Mouse (Mus musculus): ENCODE measurements around the gene Wnk4. TPM values are rescaled to one million over a fixed set of nuclear protein-coding genes. Genes with fewer than 3 reads are reported as not detected.

The Wnk4 gene
- total RNA-seq, 2 experiments from 2014 or later: 0.89 to 1.0 TPM

DNA sequence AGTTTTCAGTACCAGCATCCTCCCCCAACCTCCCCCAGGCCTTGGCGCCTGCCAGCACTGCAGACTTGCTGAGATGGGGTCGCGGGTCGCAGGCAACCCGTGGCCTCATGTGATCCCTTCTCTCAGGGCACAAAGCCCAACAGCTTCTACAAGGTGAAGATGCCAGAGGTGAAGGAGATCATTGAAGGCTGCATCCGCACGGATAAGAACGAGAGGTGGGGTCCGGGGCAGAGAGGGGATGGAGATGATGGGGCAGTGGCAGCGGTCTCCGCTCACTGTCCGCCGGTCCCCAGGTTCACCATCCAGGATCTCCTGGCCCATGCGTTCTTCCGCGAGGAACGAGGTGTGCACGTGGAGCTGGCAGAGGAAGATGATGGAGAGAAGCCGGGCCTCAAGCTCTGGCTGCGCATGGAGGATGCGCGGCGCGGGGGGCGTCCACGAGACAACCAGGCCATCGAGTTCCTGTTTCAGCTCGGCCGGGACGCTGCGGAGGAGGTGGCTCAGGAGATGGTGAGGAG, 4.6 kb downstream of the Wnk4 start:
- no peak for DNase-seq
- intact Hi-C loops (cut with DNase I; ENCODE audit: low total_unique reads): no loop called here

GRCm38 (mm10) chr11:101265906-101266305, 5.5 kb downstream of the Wnk4 start:
- intact Hi-C loops (cut with DNase I; ENCODE audit: low total_unique reads): no loop called here
- no peak for DNase-seq

DNA sequence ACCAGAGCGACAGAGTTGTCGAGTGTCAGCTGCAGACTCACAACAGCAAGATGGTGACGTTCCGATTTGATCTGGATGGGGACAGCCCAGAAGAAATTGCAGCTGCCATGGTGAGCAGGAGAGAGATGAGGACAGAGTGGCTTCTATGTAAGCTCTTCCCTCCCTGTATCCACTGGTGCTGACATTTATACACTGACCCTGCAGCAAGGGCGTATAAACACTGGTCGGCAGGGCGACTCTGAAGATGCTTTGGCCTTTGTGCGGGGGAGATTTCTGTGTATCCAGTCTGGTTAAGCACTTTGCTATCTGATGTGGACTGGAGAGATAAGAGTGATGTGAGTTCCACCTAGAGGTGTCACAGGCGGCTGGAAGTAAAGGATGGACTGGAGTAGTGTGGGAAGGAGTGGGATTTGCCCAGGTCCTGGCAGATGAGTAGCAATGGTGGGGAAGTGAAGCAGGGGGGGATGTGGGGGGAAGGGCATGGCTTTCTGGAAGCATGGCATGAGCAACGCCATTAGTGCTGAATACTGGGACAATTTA, 9.3 kb downstream of the Wnk4 start:
- intact Hi-C loops (cut with DNase I; ENCODE audit: low total_unique reads): no loop called here
- no peak for DNase-seq

DNA sequence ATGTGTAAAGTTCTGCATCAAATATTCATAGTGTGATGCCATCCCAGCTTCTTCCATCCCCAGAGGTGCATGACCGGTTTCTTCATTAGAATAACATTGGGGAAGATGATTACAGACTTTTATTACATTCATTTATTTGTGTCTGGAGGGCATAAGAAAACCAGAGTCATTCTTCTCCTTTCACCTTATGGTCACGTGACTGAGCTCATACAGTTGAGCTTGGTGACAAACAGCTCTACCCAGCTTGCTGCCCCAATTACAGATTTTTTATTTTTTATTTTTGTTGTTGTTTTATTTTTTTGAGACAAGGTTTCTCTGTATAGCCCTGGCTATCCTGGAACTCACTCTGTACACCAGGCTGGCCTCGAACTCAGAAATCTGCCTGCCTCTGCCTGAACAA, 12.1 kb downstream of the Wnk4 start:
- no peak for DNase-seq
- intact Hi-C loops (cut with DNase I; ENCODE audit: low total_unique reads): no loop called here

- no peak for DNase-seq
- intact Hi-C loops (cut with DNase I; ENCODE audit: low total_unique reads): no loop called here
Measured at GRCm38 (mm10) chr11:101275309-101275708, 14.9 kb downstream of the Wnk4 start.

- intact Hi-C loops (cut with DNase I; ENCODE audit: low total_unique reads): no loop called here
Measured at GRCm38 (mm10) chr11:101276319-101277070, 16.1 kb downstream of the Wnk4 start.

DNA sequence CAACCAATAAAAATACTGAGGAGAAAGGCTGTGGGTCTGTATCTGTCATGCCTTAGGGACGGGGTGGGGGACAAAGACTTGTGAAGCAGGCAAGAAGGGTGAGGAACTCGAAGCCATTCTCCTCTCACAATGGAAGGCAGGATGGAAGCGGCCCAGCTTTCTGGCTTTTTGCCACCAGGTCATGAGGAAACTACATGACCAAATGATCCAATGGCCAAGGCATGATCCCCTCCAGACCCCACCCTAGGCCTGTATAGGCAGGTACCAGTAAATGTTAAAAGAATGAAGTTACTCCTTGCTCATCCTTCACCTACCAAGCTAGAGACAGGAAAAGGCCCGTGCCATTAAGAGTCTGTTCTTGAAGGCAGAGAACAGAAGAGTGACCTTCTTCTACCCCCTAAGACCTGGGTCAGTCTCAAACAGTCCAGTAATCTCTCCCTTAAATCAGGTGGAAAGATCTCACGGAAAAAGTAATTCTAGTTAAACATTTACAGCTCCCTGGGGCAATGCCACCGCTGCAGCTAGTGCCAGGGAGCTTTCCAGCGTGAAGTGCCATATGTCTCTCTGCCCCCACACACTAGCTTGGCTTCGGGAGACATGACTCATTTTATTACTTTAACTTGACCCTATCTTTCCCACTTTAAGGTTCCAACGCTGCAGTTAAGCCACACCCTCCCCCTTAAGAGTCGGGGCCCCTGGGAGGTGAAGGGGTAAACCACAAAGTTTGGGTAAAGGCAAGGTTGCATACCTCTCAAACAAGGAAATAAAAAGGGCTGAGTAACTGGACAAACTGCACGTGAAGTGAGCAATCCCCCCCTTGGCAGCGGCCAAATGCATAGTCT, 17.2 kb downstream of the Wnk4 start:
- intact Hi-C loops (cut with DNase I; ENCODE audit: low total_unique reads): no loop called here
- no peak for DNase-seq

More at GRCm38 (mm10) chr11:101276319-101277070, 16.1 kb downstream of the Wnk4 start:
- no peak for DNase-seq

DNA sequence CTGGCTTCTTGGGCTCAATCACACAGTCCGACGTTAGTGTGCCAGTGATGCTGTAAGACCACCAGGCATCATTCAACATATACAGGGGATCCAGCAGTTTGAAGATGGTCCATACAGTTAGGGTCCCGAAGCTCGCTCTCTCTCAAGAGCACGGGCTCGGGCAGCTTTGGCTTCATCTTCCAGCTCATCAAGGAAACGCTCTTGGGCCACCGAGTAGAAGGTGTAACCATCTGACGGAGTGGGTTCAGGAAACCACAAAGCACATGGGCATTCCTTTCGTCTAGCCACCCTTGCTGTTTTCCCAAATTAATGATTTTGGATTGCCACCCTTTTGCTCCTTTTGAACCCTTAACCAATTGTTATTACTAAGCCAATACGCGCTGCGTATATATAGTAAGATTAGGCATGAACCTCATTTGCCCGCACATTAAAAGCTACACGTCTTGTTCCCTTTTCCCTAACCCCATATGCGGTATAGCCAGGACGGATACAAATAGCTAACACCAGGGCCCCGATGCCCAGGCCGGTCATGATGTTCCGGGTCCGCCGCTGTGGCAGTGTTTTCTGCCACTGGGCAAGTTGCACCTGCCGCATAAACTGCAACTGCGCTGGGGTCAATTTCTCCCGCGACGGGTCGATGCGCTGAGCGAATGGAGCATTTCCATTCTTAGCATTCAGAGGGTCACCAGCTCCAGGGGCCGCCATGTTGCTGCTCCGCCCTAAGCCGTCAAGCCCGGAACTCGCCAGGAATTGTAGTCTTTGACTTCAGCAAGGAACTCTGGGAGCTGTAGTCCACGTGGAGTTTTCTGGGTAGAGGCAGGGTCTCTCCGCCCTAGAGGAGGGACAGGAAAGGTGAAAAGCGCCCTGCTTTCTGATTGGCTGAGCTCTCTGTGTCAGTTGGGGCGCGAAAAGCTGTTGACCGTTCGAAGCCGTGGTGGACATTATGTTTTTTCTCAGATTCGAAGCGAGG, 18.1 kb downstream of the Wnk4 start, which contains the start of the genes Cntd1 and Coa3:
Cntd1 (plus strand) TSS at position 790 of the 970 bp plus-strand sequence.
Coa3 (minus strand) TSS at position 892 of the 970 bp plus-strand sequence.
- DNase-seq: peak; percentile 82
- intact Hi-C loops (cut with DNase I; ENCODE audit: low total_unique reads): no loop called here

- no peak for DNase-seq
- intact Hi-C loops (cut with DNase I; ENCODE audit: low total_unique reads): no loop called here
Measured at GRCm38 (mm10) chr11:101279193-101279569, 18.8 kb downstream of the Wnk4 start.

- DNase-seq: no peak
- intact Hi-C loops (cut with DNase I; ENCODE audit: low total_unique reads): no loop called here
Measured at GRCm38 (mm10) chr11:101280837-101281236, 20.5 kb downstream of the Wnk4 start.

- intact Hi-C loops (cut with DNase I; ENCODE audit: low total_unique reads): no loop called here
Measured at GRCm38 (mm10) chr11:101282896-101283295, 22.5 kb downstream of the Wnk4 start.

GRCm38 (mm10) chr11:101283805-101284204, 23.4 kb downstream of the Wnk4 start:
- DNase-seq: no peak
- intact Hi-C loops (cut with DNase I; ENCODE audit: low total_unique reads): no loop called here

More at GRCm38 (mm10) chr11:101282896-101283295, 22.5 kb downstream of the Wnk4 start:
- DNase-seq: no peak

DNA sequence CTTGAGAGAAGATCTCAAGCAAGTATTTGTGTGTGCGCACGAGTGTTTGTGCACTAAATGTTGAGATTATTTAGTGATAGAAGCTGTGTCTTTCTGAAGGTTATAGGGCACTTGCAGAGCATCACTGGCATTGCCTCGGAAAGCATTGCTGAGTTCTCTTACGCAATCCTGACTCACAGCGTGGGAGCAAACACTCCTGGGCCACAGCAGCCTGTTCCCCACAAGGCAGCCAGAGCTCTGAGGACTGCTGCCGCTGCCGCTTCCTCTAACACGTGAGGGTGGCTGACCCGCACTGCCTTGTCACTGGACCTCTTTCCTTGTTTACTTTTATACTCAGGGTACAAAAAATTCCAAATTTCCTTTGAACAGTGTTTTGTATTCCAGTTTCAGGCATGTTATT, 26.9 kb downstream of the Wnk4 start:
- intact Hi-C loops (cut with DNase I; ENCODE audit: low total_unique reads): no loop called here
- DNase-seq: no peak

GRCm38 (mm10) chr11:101291231-101291630, 30.9 kb downstream of the Wnk4 start:
- no peak for DNase-seq
- intact Hi-C loops (cut with DNase I; ENCODE audit: low total_unique reads): no loop called here

DNA sequence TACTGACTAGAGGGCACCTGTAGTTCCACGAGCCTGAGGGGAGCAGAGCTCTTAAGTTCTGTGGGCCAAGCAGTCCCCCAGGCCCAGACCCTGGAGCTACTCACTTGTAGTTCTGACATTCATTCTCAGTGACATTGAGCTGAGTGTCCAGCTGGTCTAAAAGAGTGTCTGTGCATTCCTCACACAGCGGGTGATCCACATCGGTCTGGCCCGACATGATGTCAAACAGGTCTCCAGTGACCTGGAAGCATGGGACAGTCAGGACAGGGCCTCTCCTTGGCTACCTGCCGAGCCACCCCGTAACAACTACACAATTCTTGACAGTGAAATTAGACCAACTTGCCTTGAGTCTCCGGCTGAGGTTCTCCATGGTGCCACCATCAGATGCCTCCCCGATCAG, 34.8 kb downstream of the Wnk4 start:
- DNase-seq: no peak
- intact Hi-C loops (cut with DNase I; ENCODE audit: low total_unique reads): no loop called here

GRCm38 (mm10) chr11:101300881-101301280, 40.5 kb downstream of the Wnk4 start:
- DNase-seq: no peak
- intact Hi-C loops (cut with DNase I; ENCODE audit: low total_unique reads): loop anchor here (2.0 kb wide), 1 partner anchor 90 kb away; no protein-coding TSS in a partner anchor

DNA sequence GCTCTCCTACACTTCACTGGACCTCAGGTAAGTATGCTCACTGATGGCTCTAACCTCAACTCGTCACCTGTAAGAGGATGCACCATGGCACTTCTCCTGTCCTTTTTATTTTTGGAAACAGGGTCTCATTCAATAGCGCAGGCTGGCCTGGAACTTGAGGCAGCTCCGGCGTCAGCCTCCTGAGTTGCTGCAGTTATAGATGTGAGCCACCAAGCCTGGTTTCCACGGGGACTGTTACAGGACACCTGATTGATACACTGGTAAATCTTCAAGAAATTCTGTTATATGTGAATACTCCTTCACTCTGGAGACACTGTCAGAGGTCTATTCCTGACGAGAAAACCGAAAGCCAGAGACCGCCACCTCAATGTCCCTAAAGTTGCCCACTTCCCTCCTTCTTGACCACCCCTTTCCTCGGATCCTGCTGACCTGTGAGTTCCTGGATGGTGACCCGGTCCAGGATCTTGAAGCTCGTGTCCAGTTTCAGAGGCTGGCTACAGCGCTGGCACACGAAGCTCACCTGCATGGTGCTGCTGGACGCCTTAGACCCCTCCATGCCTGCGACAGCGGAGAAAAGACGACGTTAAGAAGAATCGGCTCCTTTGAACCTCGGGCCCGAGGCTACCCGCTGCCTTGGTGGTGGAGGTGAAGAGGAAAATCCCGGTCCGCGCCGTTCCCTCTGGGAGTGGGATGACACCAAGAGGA, 41.1 kb downstream of the Wnk4 start:
- intact Hi-C loops (cut with DNase I; ENCODE audit: low total_unique reads): loop anchor here (2.0 kb wide), 1 partner anchor 91 kb away; no protein-coding TSS in a partner anchor
- no peak for DNase-seq
